Mouse (Mus musculus): ENCODE measurements around the gene Cers2.

DNA sequence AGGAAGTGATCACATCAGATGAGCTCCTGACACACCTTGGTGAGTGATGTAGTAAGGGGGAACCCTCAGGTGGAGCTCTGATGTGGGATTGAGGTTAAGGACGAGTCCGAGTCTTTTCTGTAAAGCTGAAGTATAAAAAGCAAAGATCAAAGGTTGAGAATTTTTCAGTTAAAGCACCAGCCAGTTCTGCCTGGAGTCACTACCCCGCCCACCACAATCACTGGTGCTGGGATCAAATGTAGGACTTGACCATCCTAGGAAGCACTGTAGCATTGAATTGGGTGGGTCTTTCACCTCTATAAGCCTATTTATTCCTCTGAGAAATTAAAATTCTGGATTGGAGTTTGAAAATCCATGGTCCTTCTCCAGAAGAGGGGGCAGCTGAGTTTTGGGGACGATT, 23.6 kb upstream of the Cers2 start:
- TF ChIP-seq POLR2A (IDR thresholded peaks at IDR 0.05; ENCODE audit: insufficient read depth, low read depth, low read length) (no peak), CTCF (IDR thresholded peaks at IDR 0.05; ENCODE audit: insufficient read depth, low read depth, low read length) (no peak)

Data from olfactory bulb, adult 2 months (tissue).